Mouse (Mus musculus) myocyte (in vitro differentiated cells): ENCODE measurements around the gene Rc3h1. TPM values are rescaled to one million over a fixed set of nuclear protein-coding genes. Genes with fewer than 3 reads are reported as not detected.

Experiments
- H3K27me3 ChIP-seq: one replicate; pipeline ENCODE4 v1.6.1; 2011; ENCODE audit not compliant: control insufficient read depth, insufficient read depth, insufficient read length
- H3K36me3 ChIP-seq: one replicate; pipeline ENCODE4 v1.6.1; 2011; ENCODE audit not compliant: control insufficient read depth, insufficient read depth
- H3K4me2 ChIP-seq: one replicate; pipeline ENCODE4 v1.6.1; 2011; ENCODE audit warnings: low read depth, control low read depth
- H3K4me3 ChIP-seq: one replicate; pipeline ENCODE4 v1.5.1; 2011; ENCODE audit warnings: mild to moderate bottlenecking, control low read depth, moderate library complexity
- H3K79me2 ChIP-seq: one replicate; pipeline ENCODE4 v1.6.1; 2011; ENCODE audit not compliant: control insufficient read depth, insufficient read depth
- H3ac ChIP-seq: one replicate; pipeline ENCODE4 v1.6.1; 2011; ENCODE audit not compliant: control insufficient read depth, insufficient read length
- CEBPB ChIP-seq: IDR thresholded peaks from 2 replicates; pipeline ENCODE4 v1.6.1; 2011; ENCODE audit warnings: mild to moderate bottlenecking, moderate library complexity; ENCODE audit not compliant: poor library complexity, insufficient read depth, severe bottlenecking
- E2F4 ChIP-seq: IDR thresholded peaks from one replicate; pipeline ENCODE4 v1.6.1; 2011; ENCODE audit warnings: mild to moderate bottlenecking, control low read depth, moderate library complexity; ENCODE audit not compliant: insufficient read depth
- MAX ChIP-seq: IDR thresholded peaks from one replicate; pipeline ENCODE4 v1.6.1; 2011; ENCODE audit warnings: low read depth, mild to moderate bottlenecking, control low read depth
- MYOD1 ChIP-seq, 3 experiments: IDR thresholded peaks; one replicate each; pipeline ENCODE4 v1.6.1; 2011; ENCODE audit warnings: control low read depth in 2 of 3, low read depth in 2 of 3, mild to moderate bottlenecking in 2 of 3, moderate library complexity in 1 of 3; ENCODE audit not compliant: insufficient read length in 2 of 3, control insufficient read depth in 1 of 3
- MYOG ChIP-seq, 3 experiments: IDR thresholded peaks; one replicate each; pipeline ENCODE4 v1.6.1; 2011; ENCODE audit warnings: control low read depth in 2 of 3, low read depth in 2 of 3, mild to moderate bottlenecking in 2 of 3; ENCODE audit not compliant: insufficient read length in 2 of 3, control insufficient read depth in 1 of 3, insufficient read depth in 1 of 3
- POLR2A ChIP-seq: IDR thresholded peaks from one replicate; pipeline ENCODE4 v1.6.1; 2011; ENCODE audit warnings: low read depth, mild to moderate bottlenecking, control low read depth, moderate library complexity; ENCODE audit not compliant: insufficient read length
- POLR2AphosphoS2 ChIP-seq: IDR thresholded peaks from one replicate; pipeline ENCODE4 v1.6.1; 2011; ENCODE audit warnings: low read depth, control low read depth; ENCODE audit not compliant: insufficient read length
- REST ChIP-seq: IDR thresholded peaks from one replicate; pipeline ENCODE4 v1.6.1; 2011; ENCODE audit warnings: mild to moderate bottlenecking, control low read depth, moderate library complexity; ENCODE audit not compliant: insufficient read depth, insufficient read length
- SRF ChIP-seq: IDR thresholded peaks from one replicate; pipeline ENCODE4 v1.6.1; 2011; ENCODE audit warnings: low read depth; ENCODE audit not compliant: control insufficient read depth, insufficient read length
- TCF12 ChIP-seq: IDR thresholded peaks from one replicate; pipeline ENCODE4 v1.6.1; 2011; ENCODE audit warnings: mild to moderate bottlenecking, control low read depth; ENCODE audit not compliant: poor library complexity, insufficient read depth, severe bottlenecking
- TCF3 ChIP-seq: IDR thresholded peaks from one replicate; pipeline ENCODE4 v1.6.1; 2011; ENCODE audit warnings: low read depth, control low read depth; ENCODE audit not compliant: insufficient read length
- USF1 ChIP-seq: IDR thresholded peaks from one replicate; pipeline ENCODE4 v1.6.1; 2011; ENCODE audit warnings: low read depth, mild to moderate bottlenecking, control low read depth, moderate library complexity
- polyA plus RNA-seq: library from polyadenylated mRNA; unstranded; fragments of >200 nt; fragmentation: generic; extraction: Trizol; gene quantifications from one replicate; pipeline ENCODE4 v1.2.1, GENCODE M21; 2012; ENCODE audit warnings: missing spikeins

The Rc3h1 gene
- polyA plus RNA-seq, 1 experiment = 2.8 TPM

DNA sequence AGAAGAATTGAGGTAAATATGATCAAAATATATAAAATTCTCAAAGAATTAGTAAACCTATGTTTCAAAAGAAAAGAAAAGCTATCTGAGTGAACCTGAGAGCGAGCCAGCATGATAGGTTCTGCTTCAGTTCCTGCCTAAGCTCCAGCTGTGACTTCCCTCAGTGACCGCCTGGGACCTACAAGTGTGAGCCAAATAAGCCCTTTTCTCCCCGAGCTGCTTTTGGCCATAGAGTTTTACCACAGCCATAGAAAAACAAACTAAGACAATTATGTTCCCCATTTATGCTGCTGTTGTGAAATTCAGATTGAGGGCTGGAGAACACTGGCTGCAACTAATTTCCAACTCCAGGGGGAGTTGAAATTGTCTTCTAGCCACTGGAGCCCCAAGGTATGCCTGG, 24.2 kb upstream of the Rc3h1 start:
- Histone ChIP-seq H3K79me2 (no peaks in the 10 kb centered on the region), H3K4me3 (no peak overlapping the region), H3K27me3 (no peaks in the 10 kb centered on the region), H3K4me2 (no peak overlapping the region), H3ac (no peak overlapping the region), H3K36me3 (no peaks in the 10 kb centered on the region)
- TF ChIP-seq MYOG (IDR thresholded peaks at IDR 0.05; ENCODE audit: control insufficient read depth in 1 of 3, insufficient read depth in 1 of 3, insufficient read length in 2 of 3, low read depth in 2 of 3) (no peak), USF1 (no peak), SRF (no peak), POLR2AphosphoS2 (no peak), MYOD1 (IDR thresholded peaks at IDR 0.05; ENCODE audit: control insufficient read depth in 1 of 3, insufficient read length in 2 of 3, low read depth in 2 of 3) (no peak), TCF3 (no peak), E2F4 (no peak), CEBPB (no peak), MAX (no peak), POLR2A (no peak), TCF12 (no peak), REST (no peak)

DNA sequence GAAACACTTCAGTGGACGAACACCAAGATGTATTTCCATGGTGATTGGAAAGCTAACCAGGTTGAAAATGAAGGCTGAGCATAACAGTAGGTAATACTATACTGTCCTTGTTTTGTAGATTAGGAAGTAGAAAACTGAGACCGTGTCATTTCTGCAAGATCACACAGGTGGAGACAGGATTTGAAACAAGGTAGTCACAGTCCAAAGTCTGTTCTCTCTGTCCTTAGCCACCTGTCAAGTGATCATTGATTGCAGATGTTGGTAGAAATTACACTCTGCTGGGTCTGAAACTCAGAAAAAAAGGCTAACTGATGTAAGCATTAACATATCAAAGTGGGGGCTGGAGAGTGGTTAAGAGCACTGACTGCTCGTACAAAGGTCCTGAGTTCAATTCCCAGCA, 21.9 kb upstream of the Rc3h1 start:
- Histone ChIP-seq H3ac (no peak overlapping the region), H3K27me3 (no peaks in the 10 kb centered on the region), H3K4me2 (no peak overlapping the region), H3K36me3 (no peaks in the 10 kb centered on the region), H3K4me3 (no peak overlapping the region), H3K79me2 (no peaks in the 10 kb centered on the region)
- TF ChIP-seq TCF3 (no peak), USF1 (no peak), REST (no peak), TCF12 (no peak), POLR2A (no peak), MAX (no peak)

DNA sequence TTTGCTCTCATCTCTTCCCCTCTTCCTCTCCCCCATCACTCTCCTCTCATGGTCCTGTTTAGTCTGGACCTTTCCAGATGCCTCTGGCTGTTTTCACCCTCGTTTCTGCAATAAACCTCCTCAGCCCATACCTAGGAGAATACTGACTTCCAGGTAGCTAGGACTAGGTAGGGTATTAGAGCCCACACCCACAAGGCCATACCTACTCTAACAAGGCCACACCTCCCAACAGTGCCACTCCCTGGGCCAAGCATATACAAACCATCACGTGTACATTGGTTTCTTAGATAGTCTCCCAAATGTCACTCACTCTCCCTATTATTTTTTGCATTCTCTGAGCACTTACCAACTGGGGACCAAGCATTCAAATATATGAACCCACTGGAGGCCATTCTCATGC, 21.2 kb upstream of the Rc3h1 start:
- TF ChIP-seq REST = no peak
- no peak for TF ChIP-seq MYOG (IDR thresholded peaks at IDR 0.05; ENCODE audit: control insufficient read depth in 1 of 3, insufficient read depth in 1 of 3, insufficient read length in 2 of 3, low read depth in 2 of 3)
- no peak for TF ChIP-seq E2F4
- TF ChIP-seq TCF3 = no peak
- TF ChIP-seq MYOD1 (IDR thresholded peaks at IDR 0.05; ENCODE audit: control insufficient read depth in 1 of 3, insufficient read length in 2 of 3, low read depth in 2 of 3) = no peak
- TF ChIP-seq CEBPB = no peak
- TF ChIP-seq POLR2AphosphoS2 = no peak
- no peak for TF ChIP-seq SRF
- TF ChIP-seq USF1 = no peak
- Histone ChIP-seq H3ac (no peak overlapping the region), H3K4me2 (no peak overlapping the region), H3K4me3 (no peak overlapping the region), H3K27me3 (no peaks in the 10 kb centered on the region), H3K79me2 (no peaks in the 10 kb centered on the region), H3K36me3 (no peaks in the 10 kb centered on the region)

DNA sequence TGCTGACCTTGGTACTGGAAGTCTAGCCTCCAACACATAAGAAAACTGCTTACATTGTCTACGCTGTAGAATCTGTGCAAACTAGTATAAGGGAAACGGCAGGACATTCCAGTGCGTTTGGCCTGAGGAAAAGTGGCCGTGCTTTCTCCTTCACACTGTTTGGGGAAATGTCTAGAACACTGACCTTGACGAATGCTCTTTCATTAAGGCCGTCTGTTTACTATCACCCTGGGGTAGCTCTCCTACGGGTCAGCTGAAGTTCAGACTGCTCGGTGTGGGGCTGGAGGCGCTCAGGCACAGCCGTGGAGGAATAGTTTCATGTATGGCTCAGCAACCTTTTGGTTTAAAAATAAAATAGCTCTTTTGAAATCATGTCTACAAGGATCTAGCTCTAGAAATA, 6.5 kb upstream of the Rc3h1 start:
- Histone ChIP-seq H3K4me2 (no peak overlapping the region), H3K79me2 (no peaks in the 10 kb centered on the region)

DNA sequence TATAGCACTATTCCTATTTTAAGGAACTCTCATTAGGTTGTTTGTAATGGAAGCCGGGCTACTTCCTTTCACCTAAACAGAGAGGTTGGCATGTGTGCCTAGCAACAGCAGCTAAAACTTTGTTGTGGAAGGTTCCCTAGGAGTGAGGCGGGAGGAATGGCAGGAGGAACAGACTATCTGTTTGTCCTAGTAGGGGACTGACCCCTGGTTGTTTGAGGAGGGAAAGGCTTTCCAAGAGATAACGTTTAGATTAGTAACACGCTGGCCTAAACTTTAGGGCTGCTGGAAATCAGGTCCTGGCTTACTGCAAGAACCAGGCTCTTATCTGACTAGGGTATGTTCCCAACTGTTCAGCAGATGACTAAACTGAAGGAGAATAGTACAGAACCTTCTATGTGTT, 2.2 kb upstream of the Rc3h1 start:
- Histone ChIP-seq H3K4me2 (no peak overlapping the region), H3K79me2 (peaks cover 23% of the 10 kb centered on the region), H3K4me3 (no peak overlapping the region), H3K36me3 (no peaks in the 10 kb centered on the region), H3K27me3 (no peaks in the 10 kb centered on the region), H3ac (no peak overlapping the region)
- TF ChIP-seq MYOD1 (IDR thresholded peaks at IDR 0.05; ENCODE audit: control insufficient read depth in 1 of 3, insufficient read length in 2 of 3, low read depth in 2 of 3) (no peak), POLR2AphosphoS2 (no peak), TCF12 (no peak), POLR2A (no peak), SRF (no peak), E2F4 (no peak), CEBPB (no peak), MAX (no peak), USF1 (no peak), REST (no peak), MYOG (IDR thresholded peaks at IDR 0.05; ENCODE audit: control insufficient read depth in 1 of 3, insufficient read depth in 1 of 3, insufficient read length in 2 of 3, low read depth in 2 of 3) (no peak), TCF3 (no peak)

More for the DNA sequence above, 6.5 kb upstream of the Rc3h1 start:
- Histone ChIP-seq H3ac (no peak overlapping the region), H3K27me3 (no peaks in the 10 kb centered on the region), H3K4me3 (no peak overlapping the region), H3K36me3 (no peaks in the 10 kb centered on the region)
- TF ChIP-seq SRF = no peak
- no peak for TF ChIP-seq MYOG (IDR thresholded peaks at IDR 0.05; ENCODE audit: control insufficient read depth in 1 of 3, insufficient read depth in 1 of 3, insufficient read length in 2 of 3, low read depth in 2 of 3)
- no peak for TF ChIP-seq TCF12
- no peak for TF ChIP-seq E2F4
- no peak for TF ChIP-seq POLR2AphosphoS2
- no peak for TF ChIP-seq MAX
- TF ChIP-seq REST = no peak
- no peak for TF ChIP-seq CEBPB
- TF ChIP-seq USF1 = no peak
- no peak for TF ChIP-seq TCF3
- TF ChIP-seq POLR2A = no peak
- no peak for TF ChIP-seq MYOD1 (IDR thresholded peaks at IDR 0.05; ENCODE audit: control insufficient read depth in 1 of 3, insufficient read length in 2 of 3, low read depth in 2 of 3)
